Comparison of ENCODE assay signal across 24 mouse cellular contexts in the genomic region with DNA sequence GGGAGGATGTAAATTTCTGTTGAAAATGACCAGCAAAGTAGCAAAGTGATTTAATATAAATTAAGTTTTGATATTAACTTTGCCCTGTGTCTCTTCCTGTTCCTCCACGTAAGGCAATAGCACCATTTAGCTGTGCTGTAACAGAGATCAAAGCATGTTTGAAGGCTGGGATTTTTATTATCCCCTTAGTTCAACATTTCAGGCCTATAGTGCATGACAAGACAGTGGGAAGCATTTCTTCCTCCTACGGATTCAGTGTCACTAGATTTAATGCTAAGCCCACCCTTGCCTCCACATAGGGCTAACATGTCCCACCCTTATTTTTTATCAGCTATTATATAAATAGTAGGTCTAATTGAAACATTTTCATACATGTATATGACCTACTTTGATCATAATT.
"Had no signal": no experiment of that assay in that cellular context is flagged by ENCODE, and none has a peak within 500 bp of the region (broad histone marks: within the 10 kb centered on the region; RNA-seq: fewer than 3 reads in every experiment).

No protein-coding gene starts in this region.

- H3K27me3 ChIP-seq: forebrain, embryonic 15.5 days; heart, embryonic 13.5 days; heart, embryonic 15.5 days; hindbrain, embryonic 12.5 days; hindbrain, embryonic 15.5 days; limb, embryonic 13.5 days; limb, embryonic 15.5 days; liver, embryonic 12.5 days had no signal

- H3K9me3 ChIP-seq: forebrain, embryonic 15.5 days; heart, embryonic 13.5 days; heart, embryonic 15.5 days; hindbrain, embryonic 12.5 days; hindbrain, embryonic 15.5 days; limb, embryonic 13.5 days; limb, embryonic 15.5 days; liver, embryonic 12.5 days had no signal

- H3K27ac ChIP-seq: forebrain, embryonic 15.5 days; heart, adult 2 months; heart, embryonic 13.5 days; heart, embryonic 15.5 days; hindbrain, embryonic 12.5 days; hindbrain, embryonic 15.5 days; hindbrain, postnatal 0 days; limb, embryonic 13.5 days; limb, embryonic 15.5 days; liver, embryonic 12.5 days had no signal

- H3K4me2 ChIP-seq: forebrain, embryonic 15.5 days; heart, embryonic 11.5 days; heart, embryonic 13.5 days; heart, embryonic 15.5 days; hindbrain, embryonic 12.5 days; hindbrain, embryonic 15.5 days; limb, embryonic 13.5 days; limb, embryonic 15.5 days; liver, embryonic 12.5 days had no signal

- H3K4me3 ChIP-seq: forebrain, embryonic 15.5 days; heart, adult 2 months; heart, embryonic 13.5 days; heart, embryonic 15.5 days; hindbrain, embryonic 12.5 days; hindbrain, embryonic 15.5 days; limb, embryonic 13.5 days; limb, embryonic 15.5 days; liver, embryonic 12.5 days had no signal

- H3K9ac ChIP-seq: forebrain, embryonic 15.5 days; forebrain, postnatal 0 days; heart, embryonic 13.5 days; heart, embryonic 15.5 days; hindbrain, embryonic 12.5 days; hindbrain, embryonic 15.5 days; limb, embryonic 13.5 days; limb, embryonic 15.5 days; liver, embryonic 12.5 days had no signal

- DNase-seq: forebrain, postnatal 0 days; gastrocnemius, postnatal 14 days; gastrocnemius, postnatal 36 days; heart, adult 11 months; heart, adult 2 months; heart, postnatal 14 days; heart, postnatal 36 days; kidney, adult 11 months; kidney, postnatal 10 days; kidney, postnatal 25 days; layer of hippocampus, adult 9-11 months; layer of hippocampus, postnatal 36 days; left cerebral cortex, postnatal 4 days had no signal

- H3K36me3 ChIP-seq: forebrain, embryonic 15.5 days; heart, embryonic 13.5 days; heart, embryonic 15.5 days; hindbrain, embryonic 12.5 days; hindbrain, embryonic 15.5 days; limb, embryonic 13.5 days; limb, embryonic 15.5 days; liver, embryonic 12.5 days had no signal

- ATAC-seq: forebrain, embryonic 15.5 days; forebrain, postnatal 0 days; hindbrain, postnatal 0 days; intestine, embryonic 16.5 days; liver, embryonic 12.5 days had no signal

- H3K4me1 ChIP-seq: forebrain, embryonic 15.5 days; heart, embryonic 13.5 days; heart, embryonic 15.5 days; hindbrain, embryonic 12.5 days; hindbrain, embryonic 15.5 days; limb, embryonic 13.5 days; limb, embryonic 15.5 days; liver, embryonic 12.5 days had no signal
